Mouse (Mus musculus): Measurements from ENCODE around the gene Gm20388.

GRCm38 (mm10) chr8:121694453-121694852 lies 1783.8 kb downstream of the Gm20388 start:
- TF ChIP-seq POLR2A (IDR thresholded peaks at IDR 0.05; ENCODE audit: borderline replicate concordance, extremely low read depth, insufficient read depth, insufficient read length, poor library complexity, severe bottlenecking) (no peak), CTCF (IDR thresholded peaks at IDR 0.05; ENCODE audit: borderline replicate concordance, extremely low read depth, insufficient read depth, insufficient read length) (peak; percentile 71)

Data from brain, embryonic 14.5 days (tissue).